Mouse (Mus musculus): ENCODE measurements around the gene Rlbp1. TPM values are rescaled to one million over a fixed set of nuclear protein-coding genes. Genes with fewer than 3 reads are reported as not detected.

Gene Rlbp1
- polyA plus RNA-seq, 1 experiment, result 2.8 TPM

DNA sequence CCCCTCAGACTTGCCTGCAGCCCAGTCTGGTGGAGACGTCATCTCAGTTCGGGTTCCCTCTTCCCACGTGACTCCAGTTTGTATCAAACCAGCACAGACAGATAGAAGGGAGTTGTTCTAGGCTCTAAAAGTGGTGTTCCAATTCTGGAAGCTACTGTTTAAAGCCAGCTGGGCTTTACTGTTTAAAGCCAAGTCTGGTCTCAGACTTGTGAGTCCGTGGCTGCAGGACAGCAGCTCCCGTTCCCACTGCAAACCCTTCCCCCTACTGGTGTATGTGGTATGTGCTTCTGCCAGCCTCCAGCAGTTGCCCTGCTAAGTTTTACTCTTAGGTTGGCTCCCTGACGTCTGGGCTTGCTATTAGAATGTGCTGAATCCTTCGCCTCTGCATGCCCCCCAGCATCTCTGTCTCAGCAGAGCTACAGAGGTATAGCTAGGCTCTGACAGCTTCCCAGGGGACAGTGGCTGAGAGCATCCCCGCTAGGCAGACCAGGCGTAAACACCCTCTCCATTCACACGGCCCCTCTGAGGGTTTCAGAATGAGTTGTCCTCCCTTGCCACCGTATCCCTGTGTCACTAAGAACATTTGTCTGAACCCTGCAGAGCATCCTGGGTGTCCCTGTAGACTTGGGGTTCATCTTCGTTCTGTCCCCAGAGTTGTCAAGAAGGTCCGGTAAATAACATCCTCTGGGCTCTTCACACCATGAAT lies 39.6 kb downstream of the Rlbp1 start:
- peaks cover 6% of the 10 kb centered on the region for H3K9me3 ChIP-seq (replicated peaks; ENCODE audit: control insufficient read depth, insufficient read depth, low read length, poor library complexity, severe bottlenecking)
- no peak overlapping the region for H3K4me3 ChIP-seq (ENCODE audit: low read depth, low read length)
- no peak overlapping the region for H3K9ac ChIP-seq (ENCODE audit: low read depth, poor library complexity, severe bottlenecking)
- H3K36me3 ChIP-seq (ENCODE audit: control insufficient read depth, insufficient read depth, low read length, poor library complexity, severe bottlenecking), result no peaks in the 10 kb centered on the region; the same call in 1 of the 2 replicates
- no peak for TF ChIP-seq CTCF (IDR thresholded peaks at IDR 0.05; ENCODE audit: low read depth, low read length)
- TF ChIP-seq EP300 (IDR thresholded peaks at IDR 0.05; ENCODE audit: insufficient read depth, low read depth, low read length), result no peak
- no peak for TF ChIP-seq POLR2A (IDR thresholded peaks at IDR 0.05; ENCODE audit: insufficient read depth, low read length)
- no peaks in the 10 kb centered on the region for H3K27me3 ChIP-seq (ENCODE audit: control insufficient read depth, insufficient read depth, low read length, poor library complexity, severe bottlenecking)
- H3K27ac ChIP-seq (ENCODE audit: insufficient read depth, low read length), result no peak overlapping the region
- peaks cover 3% of the 10 kb centered on the region for H3K4me1 ChIP-seq (ENCODE audit: control insufficient read depth, insufficient read depth, low read length)

DNA sequence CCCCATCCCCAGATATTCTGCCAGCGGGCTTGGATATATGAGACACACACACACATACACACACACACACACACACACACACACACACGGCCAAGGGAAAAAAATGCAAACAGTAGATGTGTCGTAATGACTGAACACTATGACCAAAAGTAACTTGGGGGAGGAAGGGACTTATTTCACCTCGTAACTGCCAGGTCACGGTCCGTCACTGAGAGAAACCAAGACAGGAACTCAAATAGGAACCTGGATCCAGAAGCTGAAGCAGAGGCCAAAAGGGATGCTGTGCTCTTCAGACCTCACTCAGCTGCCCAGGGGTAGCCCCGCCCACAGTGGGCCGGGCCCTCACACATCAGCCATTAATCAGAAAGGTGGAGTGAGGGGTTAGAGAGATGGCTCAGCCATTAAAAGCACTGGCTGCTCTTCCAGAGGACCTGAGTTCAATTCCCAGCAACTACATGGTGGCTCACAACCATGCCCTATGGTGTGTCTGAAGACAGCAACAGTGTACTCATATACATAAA lies 40.2 kb downstream of the Rlbp1 start:
- Histone ChIP-seq H3K4me1 (ENCODE audit: control insufficient read depth, insufficient read depth, low read length) (peaks cover 2% of the 10 kb centered on the region), H3K27ac (ENCODE audit: insufficient read depth, low read length) (no peak overlapping the region), H3K36me3 (ENCODE audit: control insufficient read depth, insufficient read depth, low read length, poor library complexity, severe bottlenecking) (no peaks in the 10 kb centered on the region; the same call in 1 of the 2 replicates), H3K9me3 (replicated peaks; ENCODE audit: control insufficient read depth, insufficient read depth, low read length, poor library complexity, severe bottlenecking) (peaks cover 6% of the 10 kb centered on the region), H3K9ac (ENCODE audit: low read depth, poor library complexity, severe bottlenecking) (no peak overlapping the region), H3K27me3 (ENCODE audit: control insufficient read depth, insufficient read depth, low read length, poor library complexity, severe bottlenecking) (no peaks in the 10 kb centered on the region), H3K4me3 (ENCODE audit: low read depth, low read length) (no peak overlapping the region)
- no peak for TF ChIP-seq EP300 (IDR thresholded peaks at IDR 0.05; ENCODE audit: insufficient read depth, low read depth, low read length)
- no peak for TF ChIP-seq CTCF (IDR thresholded peaks at IDR 0.05; ENCODE audit: low read depth, low read length)
- TF ChIP-seq POLR2A (IDR thresholded peaks at IDR 0.05; ENCODE audit: insufficient read depth, low read length), result no peak

DNA sequence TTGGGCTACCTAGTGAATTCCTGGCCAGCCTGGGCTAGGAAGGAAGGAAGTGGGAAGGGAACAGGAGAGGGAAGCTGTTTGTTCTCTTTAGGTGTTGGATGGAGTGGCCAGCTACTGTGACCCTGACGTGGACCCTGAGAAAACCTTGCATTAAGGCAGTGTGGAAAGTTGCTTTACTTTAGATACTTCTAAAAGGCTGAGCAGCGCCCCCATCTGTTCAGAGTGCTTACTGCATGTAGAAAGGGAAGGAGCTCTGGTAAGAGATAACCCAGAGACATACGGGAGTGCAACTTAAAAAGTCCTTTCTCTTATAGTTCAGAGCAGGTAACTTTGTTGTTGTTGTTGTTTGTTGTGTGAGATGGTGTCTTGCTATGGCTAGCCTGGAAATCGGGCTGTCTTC lies 40.9 kb downstream of the Rlbp1 start:
- H3K27ac ChIP-seq (ENCODE audit: insufficient read depth, low read length), result no peak overlapping the region
- TF ChIP-seq CTCF (IDR thresholded peaks at IDR 0.05; ENCODE audit: low read depth, low read length) (peak; percentile 5), POLR2A (IDR thresholded peaks at IDR 0.05; ENCODE audit: insufficient read depth, low read length) (no peak), EP300 (IDR thresholded peaks at IDR 0.05; ENCODE audit: insufficient read depth, low read depth, low read length) (no peak)
- H3K27me3 ChIP-seq (ENCODE audit: control insufficient read depth, insufficient read depth, low read length, poor library complexity, severe bottlenecking), result no peaks in the 10 kb centered on the region
- no peak overlapping the region for H3K9ac ChIP-seq (ENCODE audit: low read depth, poor library complexity, severe bottlenecking)
- no peak overlapping the region for H3K4me3 ChIP-seq (ENCODE audit: low read depth, low read length)
- H3K9me3 ChIP-seq (replicated peaks; ENCODE audit: control insufficient read depth, insufficient read depth, low read length, poor library complexity, severe bottlenecking), result peaks cover 6% of the 10 kb centered on the region
- no peaks in the 10 kb centered on the region; the same call in 1 of the 2 replicates for H3K36me3 ChIP-seq (ENCODE audit: control insufficient read depth, insufficient read depth, low read length, poor library complexity, severe bottlenecking)
- H3K4me1 ChIP-seq (ENCODE audit: control insufficient read depth, insufficient read depth, low read length), result no peaks in the 10 kb centered on the region

DNA sequence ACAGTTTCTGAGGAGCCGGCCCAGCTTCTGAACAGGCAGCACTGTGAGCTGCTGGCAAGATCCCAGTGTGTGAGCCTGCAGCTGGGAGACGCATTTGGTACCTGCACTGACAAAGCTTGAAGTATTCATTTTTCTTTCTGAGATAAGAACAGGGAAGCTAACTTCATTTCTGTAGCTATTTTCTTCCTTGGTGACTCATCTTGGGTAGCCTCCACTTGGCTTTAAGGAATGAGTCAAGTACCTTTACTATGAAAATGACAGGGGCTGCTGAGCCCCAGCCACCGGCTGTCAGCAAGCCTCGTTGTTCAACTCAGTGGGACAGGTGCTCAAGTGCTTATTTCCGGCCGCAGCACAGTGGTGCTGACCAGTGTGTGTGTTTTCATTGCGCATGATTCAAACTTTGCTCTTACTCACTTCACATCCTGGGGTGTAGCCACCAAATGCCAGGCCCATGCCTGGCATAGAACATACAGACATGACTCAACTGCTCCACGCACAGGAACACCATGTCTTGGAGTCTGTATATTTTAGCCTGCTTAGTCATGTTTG lies 50.4 kb downstream of the Rlbp1 start:
- Histone ChIP-seq H3K27ac (ENCODE audit: insufficient read depth, low read length) (no peak overlapping the region), H3K4me3 (ENCODE audit: low read depth, low read length) (no peak overlapping the region), H3K9me3 (replicated peaks; ENCODE audit: control insufficient read depth, insufficient read depth, low read length, poor library complexity, severe bottlenecking) (peaks cover 10% of the 10 kb centered on the region), H3K4me1 (ENCODE audit: control insufficient read depth, insufficient read depth, low read length) (no peaks in the 10 kb centered on the region), H3K9ac (ENCODE audit: low read depth, poor library complexity, severe bottlenecking) (no peak overlapping the region), H3K36me3 (ENCODE audit: control insufficient read depth, insufficient read depth, low read length, poor library complexity, severe bottlenecking) (0 out of 2 replicates have a peak, but pooled peaks cover 3% of the 10 kb centered on the region), H3K27me3 (ENCODE audit: control insufficient read depth, insufficient read depth, low read length, poor library complexity, severe bottlenecking) (no peaks in the 10 kb centered on the region)
- TF ChIP-seq CTCF (IDR thresholded peaks at IDR 0.05; ENCODE audit: low read depth, low read length) (no peak), EP300 (IDR thresholded peaks at IDR 0.05; ENCODE audit: insufficient read depth, low read depth, low read length) (no peak), POLR2A (IDR thresholded peaks at IDR 0.05; ENCODE audit: insufficient read depth, low read length) (no peak)

DNA sequence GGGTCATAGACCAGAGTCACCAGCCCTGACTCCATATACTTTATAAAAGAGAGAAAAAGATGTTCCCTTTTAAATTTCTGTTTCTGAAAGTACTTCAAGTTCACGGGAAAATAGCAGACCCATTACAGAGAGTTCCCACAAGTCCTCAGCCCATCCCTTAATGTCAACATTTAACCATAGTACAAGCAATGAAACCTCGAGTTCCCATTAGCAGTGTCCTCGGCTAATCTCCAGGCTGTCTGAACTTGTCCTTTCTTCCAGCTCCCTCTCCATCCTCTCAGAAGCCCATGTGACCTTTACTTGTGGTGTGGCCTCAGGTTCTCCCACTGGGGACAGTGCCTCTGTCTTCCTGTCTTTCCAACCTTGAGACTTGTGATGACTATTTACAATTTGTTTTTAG lies 53.4 kb downstream of the Rlbp1 start:
- H3K9ac ChIP-seq (ENCODE audit: low read depth, poor library complexity, severe bottlenecking), result no peak overlapping the region

DNA sequence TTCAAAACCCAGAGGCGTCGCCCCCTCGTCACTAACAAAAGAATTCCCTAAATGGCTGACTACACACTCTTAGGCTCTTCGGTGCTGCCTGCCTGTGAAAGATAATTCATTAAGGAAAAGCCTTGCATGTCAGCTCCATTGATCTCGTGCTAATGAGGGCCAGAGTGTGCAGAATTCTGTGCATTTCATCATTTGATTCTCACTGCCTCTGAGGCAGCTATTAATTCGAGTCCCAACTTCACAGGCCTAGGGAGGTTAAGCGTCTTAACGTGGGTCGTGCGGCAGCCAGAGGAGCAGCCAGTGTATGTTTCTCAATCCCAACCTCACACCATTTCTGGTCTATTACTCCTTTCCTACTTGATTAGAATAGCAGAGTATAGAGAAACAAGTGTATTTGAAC lies 55.7 kb downstream of the Rlbp1 start:
- no peak for TF ChIP-seq POLR2A (IDR thresholded peaks at IDR 0.05; ENCODE audit: insufficient read depth, low read length)
- TF ChIP-seq EP300 (IDR thresholded peaks at IDR 0.05; ENCODE audit: insufficient read depth, low read depth, low read length), result no peak
- TF ChIP-seq CTCF (IDR thresholded peaks at IDR 0.05; ENCODE audit: low read depth, low read length), result no peak
- H3K4me3 ChIP-seq (ENCODE audit: low read depth, low read length), result no peak overlapping the region
- H3K9me3 ChIP-seq (replicated peaks; ENCODE audit: control insufficient read depth, insufficient read depth, low read length, poor library complexity, severe bottlenecking), result peaks cover 5% of the 10 kb centered on the region; the same call in 1 of the 2 replicates
- peaks cover 2% of the 10 kb centered on the region for H3K4me1 ChIP-seq (ENCODE audit: control insufficient read depth, insufficient read depth, low read length)
- no peak overlapping the region for H3K9ac ChIP-seq (ENCODE audit: low read depth, poor library complexity, severe bottlenecking)
- H3K27ac ChIP-seq (ENCODE audit: insufficient read depth, low read length), result no peak overlapping the region
- peaks cover 3% of the 10 kb centered on the region; the same call in 1 of the 2 replicates for H3K36me3 ChIP-seq (ENCODE audit: control insufficient read depth, insufficient read depth, low read length, poor library complexity, severe bottlenecking)
- H3K27me3 ChIP-seq (ENCODE audit: control insufficient read depth, insufficient read depth, low read length, poor library complexity, severe bottlenecking), result no peaks in the 10 kb centered on the region

More for the DNA sequence above, 53.4 kb downstream of the Rlbp1 start:
- Histone ChIP-seq H3K9me3 (replicated peaks; ENCODE audit: control insufficient read depth, insufficient read depth, low read length, poor library complexity, severe bottlenecking) (peaks cover 10% of the 10 kb centered on the region), H3K4me3 (ENCODE audit: low read depth, low read length) (no peak overlapping the region), H3K4me1 (ENCODE audit: control insufficient read depth, insufficient read depth, low read length) (peaks cover 2% of the 10 kb centered on the region), H3K27me3 (ENCODE audit: control insufficient read depth, insufficient read depth, low read length, poor library complexity, severe bottlenecking) (no peaks in the 10 kb centered on the region), H3K36me3 (ENCODE audit: control insufficient read depth, insufficient read depth, low read length, poor library complexity, severe bottlenecking) (0 out of 2 replicates have a peak, but pooled peaks cover 6% of the 10 kb centered on the region), H3K27ac (ENCODE audit: insufficient read depth, low read length) (no peak overlapping the region)
- no peak for TF ChIP-seq CTCF (IDR thresholded peaks at IDR 0.05; ENCODE audit: low read depth, low read length)
- no peak for TF ChIP-seq EP300 (IDR thresholded peaks at IDR 0.05; ENCODE audit: insufficient read depth, low read depth, low read length)
